Mouse (Mus musculus): ENCODE measurements around the gene Psmc1.

GRCm38 (mm10) chr12:100067477-100067876 is 42.5 kb upstream of the Psmc1 start:
- TF ChIP-seq TAL1 (IDR thresholded peaks at IDR 0.05; ENCODE audit: low read length) (no peak), GATA1 (IDR thresholded peaks at IDR 0.05; ENCODE audit: low read length) (no peak)

Measured in erythroblast, embryonic 14.5 days (primary cell).